Mouse (Mus musculus) Muller cell, postnatal 12 days (primary cell): Measurements from ENCODE around the gene Isy1.

ENCODE experiments used
- DNase-seq: peaks from one replicate; pipeline ENCODE4 v3.0.0-alpha.2; 2015; ENCODE audit errors: inconsistent ontology term

Gene Isy1

DNA sequence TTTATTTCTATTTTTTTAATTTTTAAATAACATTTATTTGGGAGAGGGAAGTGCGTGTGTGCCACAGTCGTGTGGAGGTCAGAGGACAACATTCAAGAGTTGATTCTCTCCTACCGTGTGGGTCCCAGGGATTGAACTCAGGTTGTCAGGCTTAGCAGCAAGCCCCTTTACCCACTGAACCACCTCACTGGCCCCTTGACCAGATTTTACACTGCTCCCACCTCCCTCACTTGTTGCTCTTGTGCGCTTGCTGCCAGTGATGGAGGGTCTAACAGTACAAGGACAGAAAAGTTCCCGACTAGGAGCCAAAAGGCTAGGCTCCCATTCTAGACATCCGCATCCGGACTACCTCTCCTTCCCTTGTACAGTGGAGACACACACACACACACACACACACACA, 33.1 kb downstream of the Isy1 start:
- no peak for DNase-seq

DNA sequence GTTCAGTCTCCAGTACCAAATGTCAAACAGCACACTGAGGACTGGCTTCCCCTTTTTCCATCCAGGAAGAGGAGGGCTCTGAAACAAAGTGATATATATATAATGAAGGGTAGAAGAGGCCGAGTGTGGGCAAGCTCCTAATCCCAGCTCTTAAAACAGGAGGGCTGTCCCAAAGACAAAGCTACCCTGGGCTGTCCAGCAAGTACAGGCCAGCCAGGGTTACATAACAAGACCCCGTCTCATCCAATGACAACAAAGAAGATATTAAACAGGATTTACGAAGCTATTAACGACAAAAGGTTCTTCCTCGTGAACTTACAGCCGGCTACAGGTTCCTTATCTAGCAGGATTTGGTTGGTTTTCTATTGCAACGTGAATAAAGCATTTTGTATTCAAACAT, 33.7 kb downstream of the Isy1 start:
- DNase-seq = no peak

DNA sequence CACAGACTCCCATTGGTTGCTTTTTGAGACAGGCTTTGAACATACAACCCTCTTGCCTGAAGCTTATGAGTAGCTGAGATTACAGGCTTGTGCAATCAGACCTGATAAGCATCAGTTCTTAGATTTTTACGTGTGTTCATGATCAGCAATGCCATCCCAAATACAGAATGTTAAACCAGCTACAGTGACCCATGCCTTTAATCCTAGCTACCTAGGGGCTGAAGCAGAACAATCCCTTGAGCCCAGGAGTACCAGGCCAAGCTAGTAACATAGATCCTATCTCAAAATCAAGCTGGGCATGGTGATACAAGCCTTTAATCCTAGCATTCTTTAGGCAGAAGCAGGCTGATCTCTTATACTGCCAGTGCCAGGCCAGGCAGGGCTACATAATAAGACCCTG, 34.6 kb downstream of the Isy1 start:
- no peak for DNase-seq

DNA sequence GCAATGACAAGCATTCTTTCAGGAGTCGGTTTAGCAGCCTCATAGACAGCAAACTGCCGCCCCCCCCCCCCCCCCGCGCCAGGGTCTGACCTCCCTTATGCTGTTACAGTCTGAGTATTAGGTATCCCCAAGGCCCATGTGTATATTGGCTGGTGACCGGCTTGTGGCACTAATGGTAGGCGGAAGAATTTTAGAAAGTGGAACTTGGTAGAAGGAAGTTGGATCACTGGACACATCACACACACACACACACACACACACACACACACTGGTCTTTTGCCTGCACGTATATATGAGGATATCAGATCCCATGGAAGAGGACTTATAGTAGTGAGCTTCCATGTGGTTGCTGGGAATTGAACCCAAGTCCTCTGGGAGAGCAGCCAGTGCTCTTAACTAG, 36.1 kb downstream of the Isy1 start:
- DNase-seq = no peak

DNA sequence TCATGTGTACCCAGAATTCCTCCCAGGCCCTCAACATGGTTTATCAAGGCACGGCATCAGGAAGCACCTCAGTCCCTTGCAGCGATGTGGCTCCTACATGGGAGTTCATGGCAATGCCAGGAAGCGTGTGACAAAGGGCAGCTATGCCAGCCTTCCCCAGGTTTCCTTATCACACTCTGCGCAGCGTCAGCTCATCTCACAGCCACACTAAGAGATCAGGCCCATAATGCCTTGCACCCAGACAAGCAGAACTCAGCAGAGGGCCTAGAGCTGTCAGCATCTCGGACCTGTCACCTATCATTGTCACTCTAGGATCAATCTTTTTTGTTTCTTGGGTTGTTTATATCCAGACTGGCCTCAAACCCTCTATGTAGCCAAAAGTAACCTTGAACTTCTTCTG, 39.0 kb downstream of the Isy1 start:
- DNase-seq = no peak

DNA sequence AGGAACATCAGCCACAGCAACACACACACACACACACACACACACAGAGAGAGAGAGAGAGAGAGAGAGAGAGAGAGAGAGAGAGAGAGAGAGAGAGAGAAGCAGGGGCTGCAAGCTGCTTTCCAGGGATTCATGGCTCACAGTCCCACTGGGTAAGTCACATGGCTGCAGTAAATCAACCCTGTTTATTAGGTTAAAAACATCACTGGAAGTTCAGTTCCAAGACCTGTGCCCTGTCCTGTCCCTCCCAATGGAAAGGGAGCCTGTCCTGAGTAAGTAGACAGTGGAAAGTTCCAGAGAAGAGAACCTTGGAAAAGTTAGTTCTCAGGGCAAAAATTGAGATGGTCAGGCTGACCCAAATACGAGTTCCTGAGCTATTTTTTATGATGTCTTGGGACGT, 41.3 kb downstream of the Isy1 start:
- DNase-seq = no peak

DNA sequence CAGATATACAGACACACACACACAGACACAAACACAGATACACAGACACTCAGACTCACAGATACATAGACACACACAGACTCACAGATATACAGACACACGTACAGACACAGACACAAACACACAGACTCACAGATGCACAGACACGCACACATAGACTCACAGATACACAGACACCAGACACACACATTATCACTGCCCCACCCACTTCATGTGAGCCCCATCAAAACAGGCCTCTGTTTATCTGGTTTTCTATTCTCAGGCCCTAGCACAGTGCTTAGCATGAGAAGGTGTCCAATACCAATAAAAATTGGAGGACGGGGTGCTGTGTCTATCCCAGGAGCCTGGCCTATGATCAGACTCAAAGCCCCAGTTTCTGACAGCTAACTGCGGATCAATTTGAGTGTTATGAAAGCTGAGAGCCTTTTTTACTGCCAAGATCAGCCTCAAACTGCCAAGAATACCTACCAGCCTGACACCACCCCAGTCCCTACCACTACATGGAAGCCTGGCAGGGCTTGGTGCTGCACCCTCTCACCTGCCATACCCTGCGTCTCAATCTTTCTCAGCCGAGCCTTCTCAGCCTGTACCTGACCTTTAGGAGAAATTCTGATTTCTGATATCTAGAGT, 42.2 kb downstream of the Isy1 start:
- no peak for DNase-seq

DNA sequence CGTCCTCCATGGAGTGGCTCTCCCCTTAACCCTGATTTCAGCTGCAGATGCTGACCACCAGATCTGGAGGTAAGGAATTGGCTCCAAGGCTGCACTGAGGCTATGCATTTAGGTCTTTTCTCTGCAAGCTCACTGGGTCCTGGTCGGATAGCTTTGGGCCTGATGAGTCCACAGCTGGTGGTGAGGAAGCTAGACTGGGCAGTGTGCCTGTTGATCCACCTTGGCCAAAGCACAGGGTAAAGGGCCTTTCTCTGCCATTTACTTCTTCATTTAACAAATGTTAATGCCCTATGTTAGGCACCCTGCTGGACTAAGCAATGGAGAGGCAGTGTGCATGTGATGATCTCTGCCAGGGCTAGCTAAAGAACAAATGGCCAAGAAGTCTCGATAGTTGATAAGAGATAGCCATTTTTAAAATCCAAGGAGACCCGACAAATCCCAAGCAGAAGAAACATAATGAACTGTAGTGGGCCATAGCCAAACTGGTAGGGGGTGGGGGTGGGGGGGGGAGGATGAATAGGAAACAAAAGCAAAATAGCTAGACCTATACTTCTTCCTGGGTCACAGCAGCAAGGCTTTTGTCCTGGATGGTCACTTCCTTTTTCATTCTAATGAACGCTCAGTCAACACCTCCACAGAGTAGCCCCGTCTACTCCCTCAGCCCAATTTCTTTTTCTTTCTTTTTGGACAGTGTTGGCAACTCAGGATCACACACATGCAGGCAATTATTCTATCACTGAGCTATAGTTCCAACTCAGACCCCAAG, 43.0 kb downstream of the Isy1 start:
- DNase-seq = no peak

DNA sequence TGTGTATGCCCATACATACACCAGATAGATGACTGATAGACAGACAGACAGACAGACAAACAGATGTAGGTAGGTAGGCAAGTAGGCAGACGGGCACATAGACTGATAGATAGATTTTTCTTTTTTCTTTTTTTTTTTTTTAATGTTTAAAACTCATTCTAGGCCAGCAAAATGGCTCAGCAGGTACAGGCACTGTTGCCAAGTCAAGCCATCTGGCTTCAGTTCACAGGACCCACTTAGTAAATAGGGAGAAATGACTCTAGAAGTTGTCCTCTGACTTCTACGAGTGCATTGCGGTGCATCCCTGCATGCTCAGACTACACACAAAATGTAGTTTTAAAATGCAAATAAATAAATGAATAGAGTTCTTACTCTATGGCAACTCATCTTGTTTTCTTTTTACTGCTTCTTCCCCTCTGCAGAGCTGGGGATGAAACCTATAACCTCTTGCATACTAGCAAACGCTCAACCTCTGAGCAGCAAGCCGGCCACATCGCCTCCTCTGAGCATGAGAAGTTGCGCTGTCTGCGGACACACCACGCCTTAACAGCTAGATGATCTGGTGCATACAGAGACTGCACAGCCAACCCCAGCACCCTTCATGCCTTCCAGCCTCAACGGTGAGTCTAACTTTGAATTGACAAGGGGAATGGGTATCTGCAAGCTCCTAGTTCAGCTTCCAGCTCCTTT, 44.6 kb downstream of the Isy1 start:
- no peak for DNase-seq

DNA sequence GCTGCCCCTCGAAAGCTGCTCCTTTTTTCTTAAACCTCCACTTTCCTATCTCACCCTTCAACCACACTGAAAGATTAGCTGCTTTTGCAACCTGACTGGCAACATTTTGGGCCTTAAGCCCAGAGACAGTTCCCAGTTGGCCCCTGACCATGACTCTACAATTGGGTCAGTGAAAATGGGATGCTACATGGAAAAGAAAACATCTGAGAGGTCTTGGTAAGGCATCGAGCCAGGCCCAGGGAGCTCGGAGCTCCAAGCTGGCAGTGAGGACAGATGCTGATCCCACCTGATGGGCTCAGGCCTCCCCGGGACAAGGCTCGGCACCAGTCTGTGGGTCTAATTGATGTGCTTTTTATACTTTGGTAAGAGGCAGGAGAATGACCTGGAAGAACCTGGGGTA, 46.8 kb downstream of the Isy1 start:
- DNase-seq = no peak

DNA sequence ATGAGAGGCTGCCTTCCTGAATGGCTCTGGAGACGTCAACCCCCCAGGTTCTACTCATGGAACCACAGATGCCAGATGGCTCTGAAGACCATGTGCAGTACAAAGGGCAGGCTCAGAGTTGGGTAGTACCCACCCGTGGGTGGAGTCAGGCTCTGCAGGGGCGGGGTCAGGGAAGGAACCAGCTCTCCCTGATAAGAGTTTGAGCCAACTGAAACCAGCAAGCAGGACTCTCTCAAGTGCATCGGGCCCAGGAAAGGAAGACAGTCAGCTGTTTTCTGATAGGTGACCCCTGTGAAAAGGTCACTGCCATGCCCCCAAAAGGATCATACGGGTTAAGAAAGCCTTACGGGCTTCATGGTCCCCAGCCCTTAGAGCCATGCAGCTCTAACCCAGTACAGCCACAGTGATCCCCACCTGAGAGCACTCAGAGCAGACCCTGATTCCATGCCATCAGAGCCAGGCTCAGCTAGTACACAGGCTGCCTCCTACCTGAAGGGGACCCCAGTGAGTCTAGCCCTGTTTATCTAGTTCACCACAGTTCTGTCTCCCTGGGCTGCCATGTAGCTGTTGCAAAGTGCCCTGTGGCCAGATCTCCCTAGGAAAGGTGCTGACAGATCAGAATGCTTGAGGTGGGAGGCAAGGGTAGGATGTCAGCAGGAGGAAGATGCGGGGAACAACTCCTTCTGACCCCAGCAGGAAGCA, 47.7 kb downstream of the Isy1 start:
- no peak for DNase-seq

DNA sequence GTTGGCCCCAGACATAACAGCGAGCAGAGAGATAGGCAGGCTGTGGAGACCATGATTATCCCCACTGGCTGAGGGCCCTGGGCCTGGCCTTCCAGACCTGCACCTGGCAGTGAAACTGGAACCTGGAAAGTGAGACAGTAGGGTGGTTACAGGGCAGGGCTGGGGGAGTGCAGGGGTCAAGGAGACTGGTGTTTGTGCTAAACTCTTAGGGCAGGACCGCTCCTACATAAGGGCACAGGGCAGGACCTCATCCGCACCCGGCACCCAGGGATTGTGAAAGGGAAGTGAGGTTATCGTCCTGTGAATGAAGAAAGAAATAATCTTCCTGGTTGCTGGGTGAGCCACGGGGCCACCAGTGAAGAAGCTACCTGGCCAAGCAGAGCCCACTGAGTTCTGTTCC, 48.8 kb downstream of the Isy1 start:
- no peak for DNase-seq

DNA sequence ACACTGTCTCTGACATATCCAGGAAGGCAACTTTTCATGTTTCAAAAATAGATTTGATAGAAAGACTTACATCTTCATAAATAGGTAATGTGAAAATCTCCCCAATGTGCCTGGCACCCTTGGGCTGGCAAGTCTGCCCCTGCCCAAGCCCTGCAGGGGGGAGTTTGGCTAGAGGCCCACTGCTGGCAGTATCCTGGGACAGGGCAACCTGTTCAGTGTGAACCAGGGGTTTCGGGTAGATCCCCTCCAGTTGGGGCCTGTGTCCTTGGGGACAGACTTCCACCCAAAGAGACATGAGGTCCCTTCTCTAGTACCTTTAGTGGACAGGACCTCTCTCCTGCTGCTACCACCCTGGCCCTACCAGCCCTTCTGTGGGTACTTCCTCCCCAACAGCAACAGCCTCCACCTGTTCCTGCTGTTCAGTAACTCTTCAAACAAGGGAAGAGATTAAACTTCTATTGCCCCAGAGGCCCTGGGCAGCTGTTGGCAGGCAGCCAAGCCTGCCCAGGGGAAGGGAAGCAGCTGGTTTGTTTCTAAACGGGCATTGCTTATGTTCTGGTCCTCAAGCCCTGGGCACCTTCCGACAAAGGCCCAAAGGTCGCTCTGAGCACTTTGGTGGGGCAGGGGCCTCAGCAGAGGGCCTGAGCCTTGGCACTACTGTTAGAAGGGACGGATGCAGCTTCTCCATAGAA, 49.6 kb downstream of the Isy1 start:
- DNase-seq = peak; percentile 20

DNA sequence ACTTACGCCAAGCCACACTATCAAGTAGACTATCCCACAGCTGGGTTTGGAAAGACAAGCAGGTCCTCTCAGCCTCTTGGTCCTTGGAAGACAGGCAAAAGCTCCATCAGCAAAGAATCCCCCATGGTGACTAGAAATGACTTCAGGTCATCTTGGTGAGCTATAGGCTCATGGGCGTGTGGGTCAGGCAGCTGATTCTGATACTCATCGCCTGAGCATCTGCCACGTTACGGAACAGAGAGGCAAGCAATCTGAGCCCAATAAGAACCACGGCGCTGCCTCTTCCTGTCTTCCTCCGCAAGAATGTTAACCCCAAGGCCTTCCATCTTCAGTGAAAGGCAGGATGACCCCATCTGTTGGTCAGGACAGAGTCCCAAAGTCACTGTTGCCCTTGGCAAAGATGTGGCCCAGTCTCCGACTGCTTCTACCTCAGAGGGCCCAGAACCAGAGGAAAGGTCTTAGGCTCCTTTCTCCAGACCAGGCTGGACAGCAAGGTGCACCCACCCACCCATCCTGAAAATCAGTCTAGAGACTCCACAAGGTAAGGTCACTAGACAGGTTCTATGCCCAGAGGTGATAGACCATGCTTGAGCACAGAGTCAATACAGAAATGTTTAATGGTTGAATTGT, 50.2 kb downstream of the Isy1 start:
- DNase-seq = no peak

DNA sequence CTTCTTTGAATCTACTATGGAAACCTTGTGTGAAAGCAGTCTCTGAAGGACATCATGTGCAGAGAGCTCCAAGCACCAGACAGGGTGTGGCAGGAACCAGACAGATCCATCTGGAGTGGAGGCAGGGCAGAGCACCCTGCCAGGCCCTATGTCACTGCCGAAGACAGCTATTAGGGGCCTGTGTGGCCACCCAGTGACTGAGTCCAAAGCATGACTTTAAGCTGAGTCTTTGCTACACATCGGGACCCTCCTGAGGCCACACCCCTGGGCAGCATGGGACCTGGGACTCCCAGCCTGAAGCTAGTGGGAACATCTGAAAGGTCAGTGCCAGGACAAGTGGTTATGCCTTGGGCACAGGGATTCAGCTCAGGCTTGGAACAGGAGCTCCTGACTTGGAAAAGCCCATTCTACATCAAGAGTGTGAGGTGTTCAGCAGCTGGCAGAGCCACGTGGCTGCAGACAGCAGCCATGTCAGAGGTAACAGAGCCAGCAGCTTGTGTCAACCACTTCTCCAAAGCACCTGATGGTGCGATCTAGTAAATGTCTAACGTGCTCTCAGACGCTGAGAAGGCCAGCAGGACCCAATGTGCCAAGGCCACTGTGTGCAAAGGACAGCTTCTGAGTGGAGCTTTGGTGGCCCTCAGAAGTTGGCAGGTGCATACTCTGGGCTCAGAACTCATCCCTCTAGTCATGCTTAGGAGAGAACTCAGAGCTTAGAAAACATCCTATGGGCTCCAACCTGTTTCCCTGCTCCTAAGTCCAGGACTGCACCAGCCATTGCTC, 51.3 kb downstream of the Isy1 start:
- no peak for DNase-seq

DNA sequence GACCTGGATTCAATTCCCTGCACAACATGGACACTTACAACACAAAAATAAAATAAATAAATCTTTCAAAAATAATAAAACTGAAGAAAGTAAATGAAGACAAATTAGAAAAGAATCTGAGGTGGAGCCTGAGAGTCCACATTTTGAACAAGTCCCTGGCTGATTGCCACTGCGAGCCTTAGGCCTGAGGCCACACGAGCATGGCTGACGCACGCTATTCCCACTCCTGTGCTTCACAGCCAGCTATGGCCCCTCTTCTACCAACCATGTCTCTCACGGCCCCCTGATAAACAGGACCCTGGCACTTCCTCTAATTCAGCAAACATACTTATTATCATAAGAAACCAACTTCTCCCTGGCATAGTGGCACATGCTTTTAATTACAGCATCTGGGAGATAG, 52.0 kb downstream of the Isy1 start:
- no peak for DNase-seq

DNA sequence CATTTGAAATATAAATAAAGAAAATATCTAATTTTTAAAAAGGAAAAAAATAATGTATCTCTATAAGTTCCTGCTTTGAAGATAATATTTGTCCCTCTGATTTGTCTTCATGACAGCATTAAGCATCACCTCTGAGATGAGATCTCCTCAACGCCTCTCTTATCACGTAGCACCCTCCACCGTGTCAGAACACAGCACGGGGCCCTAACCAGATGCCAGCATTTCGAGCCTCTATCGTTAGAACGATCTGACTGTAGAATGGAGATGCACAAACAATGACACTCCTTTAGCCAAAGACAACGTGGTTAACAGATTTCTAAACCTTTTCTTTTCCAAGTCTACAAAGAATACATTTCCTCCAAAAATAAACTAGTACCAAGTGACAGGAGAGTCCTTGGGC, 54.6 kb downstream of the Isy1 start:
- DNase-seq = no peak

DNA sequence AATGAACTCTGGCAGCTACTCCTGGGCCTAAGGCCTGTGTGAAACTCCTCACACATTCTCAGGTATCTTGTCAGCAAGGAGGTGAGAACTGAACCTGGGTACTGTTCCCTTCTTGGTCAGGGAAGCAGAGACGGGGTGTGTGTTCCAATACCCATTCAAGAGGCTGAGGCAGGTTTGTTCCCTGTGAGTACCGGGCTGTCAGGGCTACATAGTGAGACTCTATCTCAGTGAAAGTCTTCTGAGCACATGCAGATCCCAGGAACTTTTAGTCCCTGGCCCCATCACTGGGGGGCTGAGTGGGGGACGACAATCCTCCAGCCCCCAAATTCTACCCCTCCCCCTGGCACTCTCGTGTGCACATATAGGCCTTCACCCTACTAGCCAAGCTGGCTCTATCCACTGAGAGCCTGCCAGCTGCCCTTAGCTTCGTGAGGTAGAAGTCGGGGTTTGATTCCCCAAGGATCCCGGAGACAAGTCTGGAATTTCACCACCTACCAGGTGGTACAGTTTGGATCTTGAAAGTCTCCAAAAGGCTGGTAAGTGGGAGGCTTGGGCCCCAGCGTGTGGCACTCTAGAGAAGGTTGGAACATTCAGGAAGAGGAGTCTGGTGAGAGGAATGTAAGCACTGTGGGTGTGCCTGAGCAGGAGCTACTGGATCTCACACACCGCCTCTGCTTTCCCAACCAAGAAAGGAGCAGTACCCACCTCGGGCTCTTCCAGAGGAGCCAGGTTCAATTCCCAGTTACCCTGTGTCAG, 57.9 kb downstream of the Isy1 start:
- DNase-seq = no peak

DNA sequence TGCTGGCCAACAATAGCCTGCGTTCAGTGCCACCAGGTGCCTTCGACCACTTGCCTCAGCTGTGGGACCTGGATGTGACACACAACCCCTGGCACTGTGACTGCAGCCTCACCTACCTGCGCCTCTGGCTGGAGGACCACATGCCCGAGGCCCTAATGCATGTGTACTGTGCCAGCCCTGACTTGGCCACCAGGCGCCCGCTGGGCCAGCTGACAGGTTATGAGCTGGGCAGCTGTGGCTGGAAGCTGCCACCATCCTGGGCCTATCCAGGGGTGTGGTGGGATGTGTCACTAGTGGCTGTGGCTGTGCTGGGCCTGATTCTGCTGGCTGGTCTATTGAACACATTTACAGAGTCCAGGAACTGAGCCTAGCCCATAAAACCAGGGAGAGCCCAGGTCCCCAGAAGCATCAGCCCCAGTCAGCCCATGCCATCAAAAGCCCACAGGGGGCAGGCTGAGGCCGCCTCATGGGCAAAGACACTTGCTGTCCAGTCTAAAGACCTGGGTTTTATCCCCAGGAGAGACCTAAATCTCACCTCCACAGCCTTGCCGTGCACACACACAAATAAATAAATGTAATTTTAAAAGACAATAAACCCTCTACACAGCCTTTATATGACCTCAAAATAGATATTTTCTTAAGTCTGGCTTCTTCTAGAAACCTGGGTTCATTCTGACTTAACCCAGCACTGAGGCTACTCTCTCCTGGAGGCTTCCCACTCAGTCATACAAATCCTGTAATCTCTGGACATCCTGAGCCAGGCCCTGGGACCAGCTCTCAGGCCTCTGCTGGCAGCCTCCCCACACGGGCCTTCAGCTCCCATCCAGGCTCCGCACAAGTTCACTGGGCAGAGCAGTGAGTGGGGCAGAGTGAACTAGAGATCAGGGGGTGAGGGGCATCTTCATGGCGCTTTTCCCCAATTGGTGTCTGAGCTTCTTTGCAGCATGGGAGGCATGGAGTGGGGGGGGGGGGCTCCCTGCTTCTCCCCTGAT, 59.1 kb downstream of the Isy1 start:
- no peak for DNase-seq
